Mouse (Mus musculus) limb, embryonic 12.5 days (tissue): Measurements from ENCODE around the gene Mindy2. TPM values are rescaled to one million over a fixed set of nuclear protein-coding genes. Genes with fewer than 3 reads are reported as not detected.
"Not testable (repeated sequence)": the region's sequence is repeated elsewhere in the genome, so short reads cannot be mapped to it uniquely, and the experiment has no call there.

Experiments
- ATAC-seq: fragments of 200-750 bp; cut with Nextera tagmentation; 2 replicates; pipeline ENCODE4 v1.8.0; 2017; ENCODE audit warnings: low read depth, moderate TSS enrichment; ENCODE audit not compliant: insufficient number of reproducible peaks, insufficient read depth, low FRiP score, low TSS enrichment
- H3K27ac ChIP-seq: fragments of 300-500 bp; sonication (generic); 2 replicates; pipeline ENCODE4 v1.5.1; 2016; ENCODE audit warnings: mild to moderate bottlenecking, moderate library complexity
- H3K27me3 ChIP-seq: fragments of 300-500 bp; sonication (generic); 2 replicates; pipeline ENCODE4 v1.6.1; 2016; ENCODE audit warnings: mild to moderate bottlenecking, moderate library complexity
- H3K36me3 ChIP-seq: fragments of 300-500 bp; sonication (generic); 2 replicates; pipeline ENCODE4 v1.6.1; 2016; ENCODE audit warnings: mild to moderate bottlenecking, moderate library complexity
- H3K4me1 ChIP-seq: fragments of 300-500 bp; sonication (generic); replicated peaks from 2 replicates; pipeline ENCODE4 v1.6.1; 2016
- H3K4me2 ChIP-seq: fragments of 300-500 bp; sonication (generic); 2 replicates; pipeline ENCODE4 v1.6.1; 2016; ENCODE audit warnings: mild to moderate bottlenecking, moderate library complexity
- H3K4me3 ChIP-seq: fragments of 300-500 bp; sonication (generic); replicated peaks from 2 replicates; pipeline ENCODE4 v1.5.1; 2016; ENCODE audit warnings: mild to moderate bottlenecking
- H3K9ac ChIP-seq: fragments of 300-500 bp; sonication (generic); replicated peaks from 2 replicates; pipeline ENCODE4 v1.6.1; 2016; ENCODE audit warnings: mild to moderate bottlenecking, moderate library complexity
- H3K9me3 ChIP-seq: fragments of 300-500 bp; sonication (generic); 2 replicates; pipeline ENCODE4 v1.6.1; 2016; ENCODE audit warnings: mild to moderate bottlenecking, moderate library complexity
- WGBS: fragments of 180-500 bp; shearing (Covaris S2); methylation state at CpG from one replicate; pipeline ENCODE4 v1.1.7; 2016; 5-methylcytosine and 5-hydroxymethylcytosine counted together
- polyA plus RNA-seq: library from polyadenylated mRNA; unstranded; fragments of >200 nt; fragmentation: Nextera tagmentation; extraction: Ambion mirVana; gene quantifications from 2 replicates; pipeline ENCODE4 v1.2.1, GENCODE M21; 2016

Mindy2 gene
- polyA plus RNA-seq, 1 experiment from 2014 or later: 8.0 TPM

GRCm38 (mm10) chr9:70570351-70570750 lies 86.6 kb downstream of the Mindy2 start:
- H3K36me3 ChIP-seq: peaks cover 41% of the 10 kb centered on the region

GRCm38 (mm10) chr9:70567651-70568050 lies 89.3 kb downstream of the Mindy2 start:
- peaks cover 29% of the 10 kb centered on the region for H3K36me3 ChIP-seq
- WGBS: 91% methylated on average over 5 of the region's 5 CpGs
- ATAC-seq: no peak

More at GRCm38 (mm10) chr9:70570351-70570750, 86.6 kb downstream of the Mindy2 start:
- no peaks in the 10 kb centered on the region for H3K9me3 ChIP-seq
- H3K4me3 ChIP-seq: no peak overlapping the region
- H3K4me2 ChIP-seq: no peak overlapping the region
- ATAC-seq: no peak
- H3K27ac ChIP-seq: no peak overlapping the region; the same call in 1 of the 2 replicates
- 89% methylated on average over 8 of the region's 8 CpGs for WGBS
- H3K27me3 ChIP-seq: no peaks in the 10 kb centered on the region
- no peaks in the 10 kb centered on the region for H3K4me1 ChIP-seq
- H3K9ac ChIP-seq: no peak overlapping the region

DNA sequence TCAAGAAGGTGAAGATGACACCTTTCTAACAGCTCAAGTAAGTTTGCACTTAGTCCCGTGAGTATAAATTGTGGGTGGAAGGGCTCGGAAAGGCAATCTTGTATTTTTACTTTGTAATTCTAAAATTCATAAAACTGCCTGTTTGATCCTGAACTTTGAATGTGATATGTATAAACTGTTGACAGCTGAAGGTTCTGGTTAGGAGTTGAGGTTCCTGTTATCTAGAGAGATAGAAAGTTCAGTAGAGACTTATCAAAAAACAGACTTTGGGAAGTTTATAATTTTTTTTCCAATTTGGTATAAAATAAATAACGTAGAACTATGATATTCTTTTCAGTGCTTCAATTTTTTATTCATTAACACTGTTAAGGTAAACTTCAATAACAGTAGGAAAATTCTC lies 94.1 kb downstream of the Mindy2 start:
- H3K9me3 ChIP-seq: no peaks in the 10 kb centered on the region
- WGBS: 96% methylated on average over 3 of the region's 3 CpGs
- ATAC-seq: no peak

More at GRCm38 (mm10) chr9:70567651-70568050, 89.3 kb downstream of the Mindy2 start:
- H3K27ac ChIP-seq: no peak overlapping the region
- H3K9me3 ChIP-seq: no peaks in the 10 kb centered on the region
- H3K4me3 ChIP-seq: no peak overlapping the region
- H3K27me3 ChIP-seq: no peaks in the 10 kb centered on the region
- H3K4me1 ChIP-seq: no peaks in the 10 kb centered on the region
- H3K9ac ChIP-seq: no peak overlapping the region
- H3K4me2 ChIP-seq: no peak overlapping the region

DNA sequence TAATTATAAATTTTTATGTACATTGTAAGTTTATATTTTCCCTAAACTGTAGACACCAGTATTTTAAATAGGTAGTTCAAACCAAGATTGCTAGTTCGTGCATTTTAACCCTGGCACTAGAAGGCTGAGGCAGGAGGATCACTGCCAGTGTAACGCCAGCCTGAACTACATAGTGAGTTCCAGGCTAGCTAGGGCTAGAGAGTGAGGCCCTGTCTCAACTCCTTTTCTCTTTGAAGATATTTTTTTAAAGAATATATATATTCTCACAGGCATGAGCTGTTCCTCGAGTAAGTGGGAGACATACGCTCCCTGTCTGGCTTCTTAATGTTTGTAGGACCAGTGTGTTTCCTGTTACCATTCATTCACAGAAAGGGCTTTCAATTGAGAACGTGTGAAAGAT lies 100.2 kb downstream of the Mindy2 start:
- ATAC-seq: no peak
- H3K9ac ChIP-seq: no peak overlapping the region
- no peak overlapping the region for H3K27ac ChIP-seq
- H3K9me3 ChIP-seq: peaks cover 13% of the 10 kb centered on the region
- H3K4me1 ChIP-seq: no peaks in the 10 kb centered on the region
- 92% methylated on average over 5 of the region's 5 CpGs for WGBS
- H3K36me3 ChIP-seq: peaks cover 43% of the 10 kb centered on the region
- no peak overlapping the region for H3K4me3 ChIP-seq
- no peaks in the 10 kb centered on the region for H3K27me3 ChIP-seq
- H3K4me2 ChIP-seq: no peak overlapping the region

More for the DNA sequence above, 94.1 kb downstream of the Mindy2 start:
- Histone ChIP-seq H3K4me2 (no peak overlapping the region), H3K27me3 (no peaks in the 10 kb centered on the region), H3K27ac (no peak overlapping the region), H3K9ac (no peak overlapping the region), H3K36me3 (peaks cover 33% of the 10 kb centered on the region), H3K4me3 (no peak overlapping the region), H3K4me1 (no peaks in the 10 kb centered on the region)

GRCm38 (mm10) chr9:70555431-70555830 lies 101.5 kb downstream of the Mindy2 start:
- Histone ChIP-seq H3K4me2 (no peak overlapping the region), H3K4me3 (no peak overlapping the region), H3K36me3 (peaks cover 46% of the 10 kb centered on the region), H3K27ac (no peak overlapping the region), H3K27me3 (no peaks in the 10 kb centered on the region), H3K9me3 (peaks cover 13% of the 10 kb centered on the region), H3K4me1 (no peaks in the 10 kb centered on the region), H3K9ac (no peak overlapping the region)
- no peak for ATAC-seq

DNA sequence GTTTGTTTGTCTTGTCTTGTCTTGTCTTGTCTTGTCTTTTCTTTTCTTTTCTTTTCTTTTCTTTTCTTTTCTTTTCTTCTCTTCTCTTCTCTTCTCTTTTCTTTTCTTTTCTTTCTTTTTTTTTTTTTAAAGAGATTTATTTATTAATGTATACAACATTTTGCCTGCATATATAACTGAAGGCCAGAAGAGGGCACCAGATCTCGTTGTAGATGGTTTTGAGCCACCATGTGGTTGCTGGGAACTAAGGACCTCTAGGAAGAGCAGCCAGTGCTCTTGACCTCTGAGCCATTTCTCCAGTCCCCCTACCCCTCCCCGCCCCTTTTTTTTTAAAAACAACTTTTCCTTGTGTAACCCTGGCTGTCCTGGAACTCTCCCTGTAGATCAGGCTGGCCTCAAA lies 104.7 kb downstream of the Mindy2 start:
- not testable (repeated sequence) for H3K27me3 ChIP-seq, H3K4me3 ChIP-seq, H3K9ac ChIP-seq, H3K27ac ChIP-seq, ATAC-seq, H3K4me2 ChIP-seq, H3K4me1 ChIP-seq
- Histone ChIP-seq H3K9me3 (peaks cover 13% of the 10 kb centered on the region), H3K36me3 (peaks cover 44% of the 10 kb centered on the region)
- 95% methylated on average over 2 of the region's 2 CpGs for WGBS

DNA sequence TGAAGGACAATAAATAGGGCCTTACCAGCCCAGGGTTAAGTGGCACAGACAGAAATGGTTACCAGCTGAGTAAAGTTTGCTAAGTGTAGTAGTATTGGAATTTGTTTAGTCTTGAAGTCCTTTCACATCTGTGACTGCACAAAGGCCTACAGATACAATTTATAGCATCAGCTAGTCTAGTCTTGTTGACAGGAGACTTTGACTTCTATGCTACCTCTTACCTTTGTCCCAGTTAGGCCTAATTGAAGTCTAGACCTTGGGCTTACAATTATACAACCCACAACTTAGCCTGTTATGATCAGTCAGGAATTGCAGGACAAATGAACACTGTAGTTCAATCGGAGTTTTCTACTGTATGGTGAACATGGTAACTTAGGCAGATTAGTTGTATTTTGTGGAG lies 105.5 kb downstream of the Mindy2 start:
- WGBS: 97% methylated on average over 1 of the region's 1 CpGs
- Histone ChIP-seq H3K4me1 (no peaks in the 10 kb centered on the region), H3K27ac (no peak overlapping the region), H3K27me3 (no peaks in the 10 kb centered on the region), H3K4me3 (no peak overlapping the region), H3K4me2 (no peak overlapping the region), H3K9me3 (peaks cover 13% of the 10 kb centered on the region), H3K9ac (no peak overlapping the region), H3K36me3 (peaks cover 44% of the 10 kb centered on the region)
- no peak for ATAC-seq

Other genes starting within 250 kb of the Mindy2 start
- gene Ccnb2, start 235.6 kb downstream of the Mindy2 start, polyA plus RNA-seq: 215 and 223 TPM in 2 replicates
- 30.9 TPM in 2 replicates for gene Rnf111, start 153.4 kb downstream of the Mindy2 start, polyA plus RNA-seq
- gene Sltm, start 114.4 kb downstream of the Mindy2 start, polyA plus RNA-seq: 68.9 and 74.0 TPM in 2 replicates
- 0.18 and 0.35 TPM in 2 replicates for gene Gm10642, start 923 bp downstream of the Mindy2 start, polyA plus RNA-seq
- gene Adam10, start 21.8 kb upstream of the Mindy2 start, polyA plus RNA-seq: 62.9 and 70.3 TPM in 2 replicates